Mouse (Mus musculus) testis, adult 2 months (tissue): Measurements from ENCODE around the gene Uvrag.

Experiments
- CTCF ChIP-seq: fragments of 200-500 bp; IDR thresholded peaks from 2 replicates; pipeline ENCODE4 v1.5.1; 2012; ENCODE audit warnings: low read depth, mild to moderate bottlenecking, inconsistent platforms, low read length, moderate library complexity; ENCODE audit not compliant: control insufficient read depth, insufficient read depth, insufficient replicate concordance
- POLR2A ChIP-seq: fragments of 200-500 bp; IDR thresholded peaks from 2 replicates; pipeline ENCODE4 v1.6.1; 2012; ENCODE audit warnings: low read depth, mild to moderate bottlenecking, inconsistent platforms, low read length, moderate library complexity; ENCODE audit not compliant: control insufficient read depth

DNA sequence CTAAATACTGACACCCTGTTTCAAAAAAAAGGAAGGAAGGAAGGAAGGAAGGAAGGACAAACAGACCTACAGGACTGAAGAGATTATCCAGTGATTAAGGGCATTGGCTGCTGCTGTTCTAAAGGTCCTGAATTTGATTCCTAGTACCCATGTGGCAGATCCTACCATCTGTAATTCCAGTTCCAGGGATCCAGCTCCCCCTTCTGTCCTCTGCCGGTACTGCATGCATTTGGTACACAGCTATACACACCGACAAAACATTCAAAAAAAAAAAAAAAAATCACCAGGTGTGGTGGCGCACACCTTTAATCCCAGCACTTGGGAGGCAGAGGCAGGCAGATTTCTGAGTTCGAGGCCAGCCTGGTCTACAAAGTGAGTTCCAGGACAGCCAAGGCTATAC lies 45.8 kb downstream of the Uvrag start:
- TF ChIP-seq CTCF (no peak; the same call in 1 of the 2 replicates), POLR2A (no peak)
